Mouse (Mus musculus) WW6 (cell line): ENCODE results near the gene Dnajc7.
A peak's percentile ranks its signal among the peaks of the same experiment; 100 is the strongest.
"Not testable (repeated sequence)": the region's sequence is repeated elsewhere in the genome, so short reads cannot be mapped to it uniquely, and the experiment has no call there.

Experiments used
- DNase-seq: peaks from one replicate; pipeline ENCODE4 v3.0.0-alpha.2; 2013; ENCODE audit warnings: low read depth, low spot score

The Dnajc7 gene

DNA sequence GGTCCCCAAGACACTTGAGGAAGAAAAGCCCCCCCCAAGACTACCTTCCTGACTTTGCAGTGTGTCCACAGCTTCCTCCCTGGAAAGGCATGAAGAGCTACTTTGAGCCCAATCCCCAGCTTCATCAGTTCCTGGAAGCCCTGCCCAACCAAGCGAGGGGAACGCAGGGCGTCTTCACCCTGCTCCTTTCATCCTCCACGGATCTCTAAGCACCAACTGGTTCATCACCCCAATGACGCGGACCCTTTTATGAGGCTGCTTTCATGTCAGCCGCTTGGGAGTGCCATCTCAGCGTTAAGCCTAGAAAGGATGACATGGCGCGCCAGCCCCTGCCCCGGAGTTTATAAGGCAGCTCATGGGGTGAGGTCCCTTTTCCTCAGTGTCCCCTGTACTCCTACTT is at the start of gene Dnajc7:
Gene Dnajc7 (minus strand): TSS at position 187 of the 400 bp plus-strand sequence.
- no peak for DNase-seq

DNA sequence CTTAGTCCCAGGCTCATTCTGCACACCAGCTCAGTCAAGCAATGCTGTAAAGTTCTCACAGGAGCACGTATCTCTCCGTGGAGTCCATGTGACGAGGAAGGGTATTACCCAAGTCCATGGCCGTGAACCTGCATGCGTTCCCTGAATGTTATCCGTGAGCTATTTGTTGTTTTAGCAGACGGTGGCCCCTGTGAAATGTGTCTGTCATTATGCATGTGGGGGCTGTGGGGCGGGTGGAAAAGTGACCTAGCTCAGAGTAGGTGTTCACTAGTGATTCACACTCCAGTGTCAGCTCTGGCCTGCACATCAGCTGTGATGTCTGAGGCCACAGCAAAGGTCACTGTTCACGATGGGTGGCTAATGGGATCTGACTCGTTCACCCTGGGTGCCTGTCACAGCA is 39.8 kb upstream of the Dnajc7 start:
- no peak for DNase-seq

- no peak for DNase-seq
Observed at GRCm38 (mm10) chr11:100656458-100656857, 36.5 kb upstream of the Dnajc7 start.

DNA sequence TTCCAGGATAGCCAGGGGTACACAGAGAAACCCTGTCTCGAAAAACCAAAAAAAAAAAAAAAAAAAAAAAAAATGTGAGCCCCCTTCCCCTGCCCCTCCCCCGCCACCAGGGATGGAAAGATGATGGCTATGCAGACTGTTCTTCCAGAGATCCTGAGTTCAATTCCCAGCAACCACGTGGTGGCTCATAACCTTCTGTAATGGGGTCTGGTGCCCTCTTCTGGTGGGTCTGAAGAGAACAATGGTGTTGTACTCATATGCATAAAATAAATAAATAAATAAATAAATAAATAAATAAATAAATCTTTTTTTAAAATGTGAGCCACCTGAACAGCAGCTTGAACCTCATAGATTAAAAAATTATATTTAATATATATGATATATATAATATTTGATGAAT is 35.6 kb upstream of the Dnajc7 start:
- not testable (repeated sequence) for DNase-seq

DNA sequence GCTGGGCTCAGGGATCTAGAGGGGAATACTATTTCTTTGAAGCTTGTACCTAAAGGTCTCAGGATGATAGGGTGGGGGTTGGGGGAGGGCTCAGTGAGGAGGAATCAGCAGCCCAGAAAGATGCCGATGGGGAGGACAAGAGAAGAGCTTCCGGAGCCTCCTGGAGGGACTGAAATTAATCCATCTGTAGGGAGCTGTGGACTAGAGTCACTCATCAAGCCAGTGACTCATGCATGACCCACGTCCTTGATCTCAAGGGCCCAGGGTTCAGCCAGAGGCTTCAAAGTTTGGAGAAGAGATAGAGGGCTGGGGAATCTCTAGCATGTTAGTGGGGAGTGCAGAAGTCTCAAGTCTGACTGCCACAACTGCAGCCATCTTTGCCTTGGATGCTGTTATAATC is 31.8 kb upstream of the Dnajc7 start:
- DNase-seq = no peak

DNA sequence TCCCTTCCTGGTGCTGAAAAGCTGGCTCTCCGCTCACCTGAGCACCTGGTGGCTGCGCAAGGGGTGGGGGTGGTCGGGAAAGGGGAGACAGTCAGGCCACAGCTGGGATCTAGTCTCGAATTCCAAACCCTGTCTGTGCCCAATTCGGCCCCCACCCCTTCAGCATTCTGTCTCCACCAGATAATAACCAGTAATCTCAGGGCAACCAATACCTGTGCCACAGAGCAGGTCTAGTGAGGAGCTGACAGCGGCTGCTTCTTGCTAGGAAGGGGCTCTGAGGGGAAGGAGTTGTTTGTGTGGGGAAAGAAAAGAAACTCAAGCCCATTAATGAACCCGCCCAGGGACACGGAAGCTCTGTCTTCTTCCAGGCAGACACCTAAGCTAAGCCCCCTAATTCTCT is 31.2 kb upstream of the Dnajc7 start:
- DNase-seq = no peak

DNA sequence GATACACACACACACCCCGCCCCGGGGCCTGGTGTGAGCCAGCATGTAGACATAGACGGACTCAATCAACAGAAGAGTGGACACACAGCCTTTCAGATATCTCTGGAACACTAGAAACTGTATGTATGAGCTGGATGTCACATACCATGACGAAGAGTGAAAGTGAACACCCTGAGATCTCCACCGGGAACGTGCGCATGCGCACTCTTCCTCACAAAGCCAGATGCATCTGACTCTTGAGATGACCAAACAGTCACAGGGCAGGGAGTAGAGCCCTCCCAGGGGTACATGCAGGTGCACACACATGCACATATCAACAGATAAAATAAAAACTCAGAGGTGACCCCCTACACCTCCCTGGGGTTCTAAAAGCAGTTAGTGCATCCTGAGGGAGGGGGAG is 28.4 kb upstream of the Dnajc7 start:
- DNase-seq = no peak

DNA sequence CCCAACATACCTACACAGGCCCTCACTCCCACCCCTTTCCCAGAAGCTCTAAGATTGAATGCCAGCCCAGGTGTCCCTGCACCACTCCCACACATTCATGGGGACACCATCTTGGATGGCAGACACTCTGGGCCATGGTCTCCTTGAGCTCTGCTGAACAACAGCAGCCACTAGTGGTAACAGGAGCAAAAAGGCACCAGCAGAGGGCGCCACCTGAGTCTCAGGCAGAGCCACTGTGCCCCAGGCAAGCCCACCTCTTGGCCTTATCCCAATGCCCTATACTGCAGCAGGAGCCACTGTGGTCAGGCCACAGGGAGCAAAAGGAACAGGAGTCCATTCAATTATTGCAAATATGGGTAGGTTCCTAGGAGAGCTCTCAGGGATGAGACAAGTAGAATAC is 26.3 kb upstream of the Dnajc7 start:
- peak; percentile 83 for DNase-seq

DNA sequence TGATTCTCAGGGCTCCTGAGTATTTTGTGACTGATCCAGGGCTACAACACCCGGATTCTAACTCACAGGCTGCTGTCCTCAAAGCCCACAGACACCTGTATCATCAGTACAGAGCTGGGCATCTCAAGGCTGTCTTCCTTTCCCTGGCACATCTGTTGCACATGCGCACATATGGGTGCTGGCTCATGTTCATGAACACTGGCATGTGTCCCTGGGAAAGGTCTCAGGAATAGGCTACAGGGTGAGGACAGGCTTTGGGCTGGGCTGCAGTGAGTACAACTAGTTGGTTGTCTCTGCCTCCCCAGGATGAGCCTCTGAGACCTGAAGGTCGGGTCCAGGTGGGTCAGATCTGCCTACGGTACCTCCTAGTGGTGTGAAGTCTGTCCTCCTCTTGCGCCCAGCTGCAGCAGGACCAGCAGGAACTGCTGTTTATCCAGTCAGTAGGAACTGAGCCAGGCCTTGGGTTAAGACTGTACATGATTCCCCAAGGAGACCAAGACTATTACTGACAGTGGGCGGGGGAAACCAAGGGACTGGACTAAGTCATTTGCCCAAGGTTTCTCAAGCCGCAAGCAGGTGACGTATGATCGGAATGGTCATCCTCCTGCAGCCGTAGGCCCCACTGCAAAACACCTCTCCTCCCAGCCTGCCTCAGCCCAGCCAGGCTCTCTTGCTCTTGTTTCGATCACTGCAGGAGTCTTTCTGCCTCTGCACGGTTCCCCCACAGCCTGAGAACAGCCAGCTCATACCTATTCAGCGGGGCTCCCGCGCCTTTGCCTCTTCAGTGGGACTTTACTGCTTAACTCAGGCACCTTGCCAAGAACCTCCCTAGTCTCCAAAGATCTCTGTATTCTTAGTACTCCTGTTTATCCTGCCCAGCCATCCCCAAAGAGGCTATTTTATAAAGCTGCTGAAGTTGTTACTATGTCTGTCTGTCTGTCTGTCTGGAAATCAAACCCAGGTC is 23.9 kb upstream of the Dnajc7 start:
- no peak for DNase-seq

DNA sequence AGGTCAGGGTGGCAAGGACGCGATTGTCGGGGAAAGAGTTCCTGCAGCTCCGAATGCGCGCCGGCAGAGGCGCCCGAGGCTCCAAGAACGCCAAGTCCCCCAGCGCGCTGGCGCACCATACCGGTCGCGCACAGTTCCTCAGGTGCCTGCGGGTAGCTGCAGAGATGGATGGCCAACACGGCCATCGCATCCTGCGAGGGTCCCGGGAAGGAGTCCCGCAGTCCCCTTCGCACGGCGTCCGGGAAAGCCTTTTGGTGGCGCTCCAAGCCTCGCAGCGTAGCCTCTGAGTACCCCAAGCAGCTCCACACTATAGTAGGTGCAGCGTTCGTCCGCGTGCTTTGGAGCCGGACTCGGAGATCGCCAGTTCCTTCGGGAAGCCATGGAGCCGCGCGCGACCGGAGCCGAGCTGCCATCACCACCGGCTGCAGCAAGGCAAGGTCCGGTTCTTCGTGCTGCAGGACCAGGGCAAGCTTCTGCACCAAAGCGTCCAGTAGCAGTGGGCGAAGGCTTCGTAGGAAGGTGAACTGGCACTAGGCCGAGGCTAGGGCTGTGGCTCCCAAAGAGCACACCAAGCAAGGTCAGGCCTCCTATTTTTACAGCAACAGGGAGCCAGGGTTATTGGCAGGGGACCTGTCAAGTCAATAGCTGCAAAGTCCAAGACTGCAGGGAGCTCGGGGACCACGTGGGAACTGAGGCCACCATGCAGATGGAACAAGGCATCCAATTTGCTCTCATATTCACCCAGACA is 20.4 kb upstream of the Dnajc7 start:
- peak; percentile 85 for DNase-seq

- DNase-seq = no peak
Observed at GRCm38 (mm10) chr11:100634530-100634929, 14.6 kb upstream of the Dnajc7 start.

- no peak for DNase-seq
Observed at GRCm38 (mm10) chr11:100628862-100629352, 8.9 kb upstream of the Dnajc7 start.

GRCm38 (mm10) chr11:100628056-100628455 is 8.1 kb upstream of the Dnajc7 start:
- no peak for DNase-seq

DNA sequence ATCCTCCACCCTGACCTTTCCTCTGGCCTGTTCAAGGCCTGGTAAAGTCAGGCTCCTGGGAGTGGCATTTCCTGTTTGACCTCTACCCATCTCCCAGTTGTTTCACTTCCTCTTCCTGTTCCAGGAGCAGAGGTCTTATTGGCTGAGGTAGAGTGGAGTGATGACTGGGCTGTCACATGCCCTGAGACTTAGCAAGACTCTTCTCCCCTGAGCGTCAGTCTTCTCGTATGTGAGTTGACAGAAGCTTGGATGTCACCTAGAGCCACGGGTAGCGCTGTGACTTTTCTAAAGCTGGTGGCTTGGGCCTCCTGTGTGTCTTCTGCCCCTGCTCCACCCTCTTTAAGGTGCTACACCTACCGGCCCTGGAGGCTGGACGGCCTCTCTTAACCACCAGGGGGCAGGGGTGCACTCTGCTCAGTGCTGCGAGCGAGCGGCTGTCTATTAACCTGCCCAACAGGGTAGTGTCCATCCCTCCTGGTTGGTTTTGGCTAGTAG is 6.8 kb upstream of the Dnajc7 start:
- peak; percentile 59 for DNase-seq

DNA sequence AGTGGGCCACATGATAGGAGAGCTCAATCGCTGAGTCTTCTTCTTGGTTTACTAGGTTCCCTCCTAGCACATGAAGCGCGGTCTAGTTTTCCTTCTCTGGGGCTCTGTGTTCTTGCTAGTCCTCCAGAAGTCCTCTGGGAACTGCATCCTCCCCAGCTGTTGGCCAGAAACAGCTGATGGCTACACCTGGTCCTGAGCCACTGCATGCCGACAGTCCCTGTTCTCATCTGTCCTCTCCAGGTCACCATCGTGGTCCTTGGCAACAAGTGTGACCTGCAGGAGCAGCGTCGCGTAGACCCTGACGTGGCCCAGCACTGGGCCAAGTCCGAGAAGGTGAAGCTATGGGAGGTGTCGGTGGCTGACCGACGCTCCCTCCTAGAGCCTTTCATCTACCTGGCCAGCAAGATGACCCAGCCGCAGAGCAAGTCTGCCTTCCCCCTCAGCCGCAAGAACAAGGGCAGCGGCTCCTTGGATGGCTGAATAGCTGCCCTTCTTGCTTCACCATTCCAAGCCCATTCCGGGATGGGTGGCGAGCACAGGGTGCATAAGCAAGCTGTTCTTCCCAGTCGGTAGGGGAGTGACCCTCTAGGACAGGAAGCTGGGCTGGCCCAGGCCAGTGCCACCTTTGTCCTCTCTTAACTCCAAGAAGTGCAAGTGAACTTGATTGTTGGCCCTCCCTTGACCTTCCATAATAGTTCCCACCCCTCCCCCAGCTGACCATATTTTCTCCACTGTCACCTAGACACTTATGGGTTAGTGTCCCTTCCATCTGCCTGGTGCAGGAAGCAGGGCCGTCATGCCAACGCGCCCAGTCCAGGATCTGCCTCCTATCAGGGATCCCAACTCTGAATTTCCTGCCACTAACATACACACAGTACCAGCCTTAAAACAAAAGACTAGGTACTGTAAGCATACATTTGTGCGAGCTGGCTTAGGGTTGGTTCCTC is 6.1 kb upstream of the Dnajc7 start:
- no peak for DNase-seq

- DNase-seq = no peak
Observed at GRCm38 (mm10) chr11:100623867-100624266, 3.9 kb upstream of the Dnajc7 start.

DNA sequence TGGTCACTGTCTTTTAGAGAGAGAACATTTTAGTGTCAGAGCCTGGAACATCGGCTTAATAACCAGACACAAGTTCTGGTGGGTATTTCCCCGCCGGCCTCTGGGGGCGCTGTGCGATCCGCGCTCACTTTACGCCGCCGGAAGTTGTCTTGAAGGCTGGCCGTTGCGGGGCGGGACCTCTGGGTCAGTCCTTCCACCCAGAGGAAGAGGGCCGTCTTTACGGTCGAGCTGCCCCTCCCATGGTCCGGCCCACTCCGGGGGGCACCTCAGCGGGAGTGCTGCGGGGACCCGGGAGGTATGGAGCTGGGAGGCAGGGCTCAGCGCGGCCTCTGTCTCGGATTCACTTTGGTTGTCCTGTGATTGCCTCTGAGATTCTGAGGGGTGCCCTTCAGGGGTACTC is 2.7 kb upstream of the Dnajc7 start:
- peak; percentile 86 for DNase-seq

DNA sequence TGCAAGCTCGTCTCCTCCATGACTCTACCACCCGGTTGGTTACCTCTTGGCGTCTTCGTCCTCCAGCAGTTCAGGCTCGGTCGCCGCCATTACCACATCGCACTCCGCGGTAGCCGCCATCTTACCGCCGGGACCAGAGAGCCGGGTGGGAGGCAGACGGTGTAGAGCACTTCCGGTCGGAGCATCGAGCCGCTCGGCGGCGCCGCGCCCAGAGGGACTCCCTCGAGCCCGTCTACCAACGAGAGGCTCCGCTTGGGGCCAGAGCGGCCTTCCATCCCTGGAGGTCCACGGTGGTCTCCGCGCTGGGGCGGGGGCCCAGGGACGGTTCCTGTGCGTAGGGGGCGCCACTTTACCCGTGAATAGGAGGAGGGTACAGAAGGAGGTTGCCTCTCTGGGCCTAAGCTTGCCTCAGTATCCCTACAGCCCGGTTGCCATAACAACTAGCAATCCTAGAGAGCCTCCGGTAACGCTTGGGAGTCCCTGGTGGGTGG is 438 bp downstream of the Dnajc7 start:
- DNase-seq = peak; percentile 100

GRCm38 (mm10) chr11:100618761-100619484 is 1.0 kb downstream of the Dnajc7 start, which contains the start of gene Nkiras2:
Gene Nkiras2, plus strand, starts transcription at chr11:100619244.
- DNase-seq = peak; percentile 42

- DNase-seq = no peak
Observed at GRCm38 (mm10) chr11:100617480-100617879, 2.5 kb downstream of the Dnajc7 start.
